Mouse (Mus musculus): Measurements from ENCODE around the gene Elmo1. TPM values are rescaled to one million over a fixed set of nuclear protein-coding genes. Genes with fewer than 3 reads are reported as not detected.

Elmo1 gene
- polyA plus RNA-seq, 1 experiment from 2014 or later: 31.3 TPM

GRCm38 (mm10) chr13:20254911-20255310 lies 164.5 kb downstream of the Elmo1 start:
- H3K27ac ChIP-seq: no peak overlapping the region
- H3K36me3 ChIP-seq (ENCODE audit: inconsistent target): peaks cover 21% of the 10 kb centered on the region; the same call in 1 of the 2 replicates
- H3K79me2 ChIP-seq (ENCODE audit: inconsistent target): peaks cover 6% of the 10 kb centered on the region; the same call in 1 of the 2 replicates
- H3K4me3 ChIP-seq (ENCODE audit: inconsistent target): no peak overlapping the region
- WGBS (ENCODE audit: missing documents): 99% methylated on average over 6 of the region's 6 CpGs

GRCm38 (mm10) chr13:20255380-20255779 lies 165.0 kb downstream of the Elmo1 start:
- Histone ChIP-seq H3K79me2 (ENCODE audit: inconsistent target) (peaks cover 6% of the 10 kb centered on the region; the same call in 1 of the 2 replicates), H3K4me3 (ENCODE audit: inconsistent target) (no peak overlapping the region), H3K36me3 (ENCODE audit: inconsistent target) (peaks cover 21% of the 10 kb centered on the region; the same call in 1 of the 2 replicates), H3K27ac (no peak overlapping the region)
- 100% methylated on average over 3 of the region's 3 CpGs for WGBS (ENCODE audit: missing documents)

DNA sequence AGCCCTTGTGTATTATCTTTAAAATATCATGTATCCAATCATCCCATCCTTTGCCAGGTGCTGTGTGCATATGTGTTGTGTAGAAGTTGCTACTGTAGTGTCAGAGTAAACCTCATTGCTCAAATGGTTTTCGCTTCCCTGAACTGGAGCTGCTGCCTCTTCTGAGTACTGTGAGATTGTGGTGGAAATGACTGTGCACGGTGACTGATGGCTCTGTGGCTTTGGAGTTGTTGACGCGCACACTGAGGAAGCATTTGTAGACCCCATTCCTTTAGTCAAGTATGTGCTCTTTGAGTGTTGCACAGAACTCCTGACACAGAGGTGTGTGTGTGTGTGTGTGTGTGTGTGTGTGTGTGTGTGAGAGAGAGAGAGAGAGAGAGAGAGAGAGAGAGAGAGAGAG lies 166.2 kb downstream of the Elmo1 start:
- Histone ChIP-seq H3K79me2 (ENCODE audit: inconsistent target) (peaks cover 6% of the 10 kb centered on the region; the same call in 1 of the 2 replicates), H3K4me3 (ENCODE audit: inconsistent target) (no peak overlapping the region), H3K27ac (no peak overlapping the region), H3K36me3 (ENCODE audit: inconsistent target) (peaks cover 24% of the 10 kb centered on the region; the same call in 1 of the 2 replicates)
- 86% methylated on average over 4 of the region's 4 CpGs for WGBS (ENCODE audit: missing documents)

DNA sequence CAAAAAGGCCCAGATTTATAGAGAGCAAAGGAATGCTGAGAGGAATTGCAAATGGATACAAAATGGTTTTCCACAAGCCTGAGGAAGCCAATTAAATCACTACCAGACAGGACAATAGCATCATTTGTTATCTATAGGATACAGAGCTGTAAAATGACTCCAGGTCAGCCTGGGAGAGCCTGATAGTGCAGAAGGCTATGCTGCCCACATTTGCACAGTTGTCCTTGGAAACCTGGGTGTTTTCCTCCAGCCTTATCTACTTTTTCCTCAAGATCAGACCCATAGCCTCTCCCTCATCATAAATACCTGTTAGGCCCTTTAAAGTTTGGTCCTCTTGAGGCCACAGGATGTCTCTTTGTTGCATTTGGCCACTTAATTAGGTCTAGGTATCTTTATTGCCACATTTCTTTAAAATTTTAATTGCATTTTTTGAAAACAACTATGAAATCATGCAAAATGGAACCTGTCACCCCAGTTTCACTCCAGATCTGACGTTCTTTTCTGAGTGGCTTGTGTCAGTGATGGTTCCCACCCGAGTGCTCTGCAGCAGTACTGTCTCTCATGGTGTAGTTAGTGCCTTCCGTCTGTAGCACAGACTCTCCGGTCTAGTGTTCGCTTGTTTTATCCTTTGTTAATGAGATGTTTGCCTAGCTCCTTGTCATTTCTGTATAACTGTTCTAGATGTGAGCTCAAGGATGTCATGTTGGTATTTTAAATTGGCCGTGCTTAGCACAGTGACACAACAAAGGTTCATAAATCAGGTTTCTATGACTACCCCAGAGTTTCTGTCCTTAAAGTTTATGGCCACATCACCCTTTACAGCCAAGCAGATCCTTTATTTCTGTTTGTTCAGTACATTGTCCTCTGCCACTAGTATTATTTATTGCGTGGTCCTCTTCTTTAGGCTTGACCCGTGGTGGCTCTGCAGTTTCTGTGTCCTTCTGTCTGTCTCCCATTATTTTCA lies 167.4 kb downstream of the Elmo1 start:
- peaks cover 6% of the 10 kb centered on the region; the same call in 1 of the 2 replicates for H3K79me2 ChIP-seq (ENCODE audit: inconsistent target)
- H3K4me3 ChIP-seq (ENCODE audit: inconsistent target): no peak overlapping the region
- WGBS (ENCODE audit: missing documents): 97% methylated on average over 8 of the region's 8 CpGs
- H3K36me3 ChIP-seq (ENCODE audit: inconsistent target): peaks cover 30% of the 10 kb centered on the region; the same call in 1 of the 2 replicates
- H3K27ac ChIP-seq: no peak overlapping the region

GRCm38 (mm10) chr13:20263173-20263572 lies 172.8 kb downstream of the Elmo1 start:
- H3K79me2 ChIP-seq (ENCODE audit: inconsistent target): no peaks in the 10 kb centered on the region
- 100% methylated on average over 1 of the region's 1 CpGs for WGBS (ENCODE audit: missing documents)
- peaks cover 12% of the 10 kb centered on the region; the same call in 1 of the 2 replicates for H3K36me3 ChIP-seq (ENCODE audit: inconsistent target)
- no peak overlapping the region for H3K4me3 ChIP-seq (ENCODE audit: inconsistent target)
- no peak overlapping the region for H3K27ac ChIP-seq

GRCm38 (mm10) chr13:20270148-20270547 lies 179.8 kb downstream of the Elmo1 start:
- Histone ChIP-seq H3K36me3 (ENCODE audit: inconsistent target) (no peaks in the 10 kb centered on the region), H3K79me2 (ENCODE audit: inconsistent target) (no peaks in the 10 kb centered on the region)
- WGBS (ENCODE audit: missing documents): 91% methylated on average over 6 of the region's 6 CpGs

GRCm38 (mm10) chr13:20271799-20272198 lies 181.4 kb downstream of the Elmo1 start:
- WGBS (ENCODE audit: missing documents): 87% methylated on average over 3 of the region's 3 CpGs
- Histone ChIP-seq H3K36me3 (ENCODE audit: inconsistent target) (no peaks in the 10 kb centered on the region), H3K79me2 (ENCODE audit: inconsistent target) (no peaks in the 10 kb centered on the region), H3K27ac (no peak overlapping the region), H3K4me3 (ENCODE audit: inconsistent target) (no peak overlapping the region)

More at GRCm38 (mm10) chr13:20270148-20270547, 179.8 kb downstream of the Elmo1 start:
- no peak overlapping the region for H3K4me3 ChIP-seq (ENCODE audit: inconsistent target)
- H3K27ac ChIP-seq: no peak overlapping the region

- no peaks in the 10 kb centered on the region for H3K79me2 ChIP-seq (ENCODE audit: inconsistent target)
- no peak overlapping the region for H3K4me3 ChIP-seq (ENCODE audit: inconsistent target)
- WGBS (ENCODE audit: missing documents): 87% methylated on average over 6 of the region's 6 CpGs
- H3K36me3 ChIP-seq (ENCODE audit: inconsistent target): no peaks in the 10 kb centered on the region
- H3K27ac ChIP-seq: no peak overlapping the region
These were observed 182.2 kb downstream of the Elmo1 start for GRCm38 (mm10) chr13:20272562-20272961.

DNA sequence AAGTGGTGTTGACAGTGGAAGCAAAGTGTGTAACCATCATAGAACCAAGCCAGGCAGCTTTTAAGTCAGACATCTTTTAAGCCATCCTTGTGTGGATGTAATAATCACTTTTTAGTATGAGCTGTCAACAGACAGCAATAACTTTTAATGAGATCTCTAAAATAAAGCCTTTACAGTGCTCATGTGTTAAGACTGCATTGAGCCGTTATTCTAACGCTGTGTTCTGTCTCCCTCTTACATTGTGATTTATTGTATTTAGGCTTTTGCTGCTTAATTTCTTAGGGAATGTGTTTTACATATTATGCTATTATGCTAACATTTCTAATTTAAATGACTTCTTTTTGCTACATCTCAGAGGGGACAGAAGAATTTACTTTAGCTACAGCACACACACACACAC lies 189.5 kb downstream of the Elmo1 start:
- Histone ChIP-seq H3K4me3 (ENCODE audit: inconsistent target) (no peak overlapping the region), H3K27ac (no peak overlapping the region), H3K36me3 (ENCODE audit: inconsistent target) (0 out of 2 replicates have a peak, but pooled peaks cover 15% of the 10 kb centered on the region), H3K79me2 (ENCODE audit: inconsistent target) (no peaks in the 10 kb centered on the region)
- 100% methylated on average over 2 of the region's 2 CpGs for WGBS (ENCODE audit: missing documents)

DNA sequence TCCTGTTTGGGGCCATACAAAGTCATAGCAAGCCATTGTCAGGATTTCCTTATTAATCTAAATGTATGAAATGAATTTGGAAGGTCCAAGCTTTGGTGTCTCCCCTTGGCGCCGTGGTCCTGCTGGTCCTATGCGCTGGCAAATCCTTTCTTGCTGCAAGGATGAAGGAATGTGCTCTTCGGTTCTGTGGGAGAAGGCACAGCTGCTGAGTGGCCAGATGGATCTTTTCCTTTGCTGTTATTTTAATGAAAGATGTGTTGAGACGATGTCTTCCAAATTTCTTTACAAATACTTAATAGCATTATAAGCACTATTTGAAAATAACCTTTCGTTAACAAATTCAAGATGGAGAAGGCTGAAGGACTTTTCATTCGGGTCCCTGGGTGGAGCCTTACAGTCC lies 193.5 kb downstream of the Elmo1 start:
- H3K36me3 ChIP-seq (ENCODE audit: inconsistent target): peaks cover 27% of the 10 kb centered on the region
- WGBS (ENCODE audit: missing documents): 96% methylated on average over 7 of the region's 7 CpGs
- H3K4me3 ChIP-seq (ENCODE audit: inconsistent target): no peak overlapping the region
- no peaks in the 10 kb centered on the region for H3K79me2 ChIP-seq (ENCODE audit: inconsistent target)
- H3K27ac ChIP-seq: no peak overlapping the region

- H3K79me2 ChIP-seq (ENCODE audit: inconsistent target): no peaks in the 10 kb centered on the region
- peaks cover 37% of the 10 kb centered on the region for H3K36me3 ChIP-seq (ENCODE audit: inconsistent target)
- no peak overlapping the region for H3K27ac ChIP-seq
- 76% methylated on average over 6 of the region's 6 CpGs for WGBS (ENCODE audit: missing documents)
- no peak overlapping the region for H3K4me3 ChIP-seq (ENCODE audit: inconsistent target)
These were observed 196.3 kb downstream of the Elmo1 start for GRCm38 (mm10) chr13:20286680-20287079.

DNA sequence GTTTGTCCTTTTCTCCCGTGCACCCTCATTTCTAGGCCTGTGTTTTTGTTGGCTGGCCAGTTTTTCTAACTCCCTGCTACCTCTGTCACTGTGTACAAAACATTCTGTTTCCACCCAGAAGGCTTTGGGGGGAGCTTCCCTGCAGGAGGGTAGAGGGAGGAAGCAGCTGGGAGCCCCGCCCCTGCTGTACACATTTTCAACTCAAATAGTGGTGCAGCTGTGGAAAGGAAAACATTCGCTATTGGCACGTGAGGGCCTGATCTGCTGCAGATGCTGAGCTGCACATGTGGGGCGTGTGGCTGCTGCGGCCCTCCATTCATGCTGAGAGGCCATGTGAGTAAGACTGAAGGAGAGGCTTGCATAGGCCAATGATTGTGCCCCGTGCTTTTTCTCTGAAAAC lies 198.0 kb downstream of the Elmo1 start:
- 83% methylated on average over 7 of the region's 7 CpGs for WGBS (ENCODE audit: missing documents)
- Histone ChIP-seq H3K4me3 (ENCODE audit: inconsistent target) (no peak overlapping the region), H3K27ac (no peak overlapping the region), H3K36me3 (ENCODE audit: inconsistent target) (peaks cover 25% of the 10 kb centered on the region), H3K79me2 (ENCODE audit: inconsistent target) (no peaks in the 10 kb centered on the region)

- no peak overlapping the region for H3K4me3 ChIP-seq (ENCODE audit: inconsistent target)
- no peaks in the 10 kb centered on the region for H3K79me2 ChIP-seq (ENCODE audit: inconsistent target)
- 95% methylated on average over 10 of the region's 10 CpGs for WGBS (ENCODE audit: missing documents)
- H3K27ac ChIP-seq: no peak overlapping the region
- peaks cover 22% of the 10 kb centered on the region for H3K36me3 ChIP-seq (ENCODE audit: inconsistent target)
These were observed 200.0 kb downstream of the Elmo1 start for GRCm38 (mm10) chr13:20290412-20290811.

DNA sequence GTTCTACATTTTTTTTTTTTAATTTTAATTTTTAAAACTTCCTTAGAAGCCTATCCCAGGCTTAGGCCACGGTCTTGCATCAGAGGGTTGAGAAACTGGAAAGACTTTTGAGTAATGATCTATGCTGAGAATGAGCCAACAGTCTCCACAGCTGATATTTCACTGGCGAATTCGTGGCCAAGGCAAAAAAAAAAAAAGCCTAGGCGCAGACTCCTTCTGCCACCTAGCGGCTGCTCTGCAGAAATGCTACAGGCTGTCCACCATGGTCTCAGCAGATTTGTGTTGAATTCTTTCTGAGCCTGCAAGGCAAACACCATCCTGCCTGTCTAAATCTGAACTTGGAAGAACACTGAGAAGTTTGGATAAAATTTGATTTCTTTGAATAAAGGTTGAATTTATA lies 202.0 kb downstream of the Elmo1 start:
- H3K27ac ChIP-seq: no peak overlapping the region
- peaks cover 22% of the 10 kb centered on the region for H3K36me3 ChIP-seq (ENCODE audit: inconsistent target)
- no peaks in the 10 kb centered on the region for H3K79me2 ChIP-seq (ENCODE audit: inconsistent target)
- 5% methylated on average over 5 of the region's 5 CpGs for WGBS (ENCODE audit: missing documents)
- H3K4me3 ChIP-seq (ENCODE audit: inconsistent target): no peak overlapping the region

- Histone ChIP-seq H3K4me3 (ENCODE audit: inconsistent target) (no peak overlapping the region), H3K36me3 (ENCODE audit: inconsistent target) (no peaks in the 10 kb centered on the region), H3K27ac (no peak overlapping the region), H3K79me2 (ENCODE audit: inconsistent target) (no peaks in the 10 kb centered on the region)
- 93% methylated on average over 15 of the region's 16 CpGs for whole genome bisulfite sequencing (ENCODE audit: missing documents)
These were observed 205.0 kb downstream of the Elmo1 start for GRCm38 (mm10) chr13:20295278-20295970.

Data from macrophage (primary cell).